Mouse (Mus musculus): ENCODE results near the gene Snrpa.

Gene Snrpa

DNA sequence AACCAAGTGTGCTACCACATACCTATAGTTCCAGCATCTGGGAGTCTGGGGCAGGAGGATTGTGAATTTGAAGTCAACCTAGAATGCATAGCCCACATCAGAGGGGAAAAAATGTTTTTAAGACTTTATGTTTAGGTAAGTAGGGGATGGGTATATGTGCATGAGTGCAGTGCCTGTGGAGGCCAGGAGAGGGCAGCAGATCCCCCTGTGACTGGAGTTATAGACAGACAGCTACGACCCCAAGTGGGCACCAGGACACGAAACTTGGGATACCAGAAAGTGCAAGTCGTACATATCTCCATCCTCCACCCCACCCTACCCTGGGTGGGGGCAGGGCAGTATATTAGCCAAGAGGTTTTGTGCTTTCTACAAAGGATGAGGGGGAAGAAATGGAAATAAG lies 11.1 kb downstream of the Snrpa start:
- POLR2A ChIA-PET, result interaction anchor here in 3 of 4 experiments (0.6 to 18.7 kb wide), 16 partner anchors 9 to 1192 kb away, joined by 3 to 554 read pairs (median 8); partner anchors contain the start of genes BC024978 (in 3 of the 3), Snrpa (in 3 of the 3), Egln2 (in 2 of the 3) and Coq8b (in 1 of the 3)
- CTCF ChIA-PET, result interaction anchor here (0.6 to 2.5 kb wide), 17 partner anchors 10 to 1978 kb away, joined by 3 to 14 read pairs (median 3); partner anchors contain the start of genes BC024978 (in 1 of the 4), Coq8b (in 1 of the 4) and Numbl (in 1 of the 4)

DNA sequence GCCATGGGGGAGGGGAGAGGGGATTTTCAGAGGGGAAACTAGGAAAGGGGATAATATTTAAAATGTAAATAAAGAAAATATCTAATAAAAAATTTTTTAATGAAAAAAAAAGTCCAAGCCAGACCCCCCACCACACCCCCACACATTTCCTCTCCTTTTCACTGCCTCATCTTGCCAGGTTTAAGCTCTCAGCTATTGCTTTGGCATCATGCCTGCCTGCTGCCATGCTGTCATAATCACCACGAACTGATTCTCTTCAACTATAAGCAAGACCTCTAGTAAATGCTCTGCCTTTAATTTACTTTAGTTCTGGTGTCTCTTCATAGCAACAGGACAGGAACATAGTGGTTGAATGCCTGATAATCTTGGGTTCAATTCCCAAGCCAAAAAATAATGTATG lies 13.6 kb downstream of the Snrpa start:
- ChIA-PET POLR2A (interaction anchor here (0.8 to 18.7 kb wide), 17 partner anchors 8 to 103 kb away, joined by 3 to 554 read pairs (median 11); partner anchors contain the start of genes BC024978 (in 4 of the 4), Snrpa (in 4 of the 4), Egln2 (in 2 of the 4) and Coq8b (in 1 of the 4)), CTCF (interaction anchor here in 3 of 4 experiments (0.8 to 1.2 kb wide), 4 partner anchors 22 to 48 kb away, joined by 3 to 6 read pairs (median 4); no protein-coding TSS in a partner anchor)

DNA sequence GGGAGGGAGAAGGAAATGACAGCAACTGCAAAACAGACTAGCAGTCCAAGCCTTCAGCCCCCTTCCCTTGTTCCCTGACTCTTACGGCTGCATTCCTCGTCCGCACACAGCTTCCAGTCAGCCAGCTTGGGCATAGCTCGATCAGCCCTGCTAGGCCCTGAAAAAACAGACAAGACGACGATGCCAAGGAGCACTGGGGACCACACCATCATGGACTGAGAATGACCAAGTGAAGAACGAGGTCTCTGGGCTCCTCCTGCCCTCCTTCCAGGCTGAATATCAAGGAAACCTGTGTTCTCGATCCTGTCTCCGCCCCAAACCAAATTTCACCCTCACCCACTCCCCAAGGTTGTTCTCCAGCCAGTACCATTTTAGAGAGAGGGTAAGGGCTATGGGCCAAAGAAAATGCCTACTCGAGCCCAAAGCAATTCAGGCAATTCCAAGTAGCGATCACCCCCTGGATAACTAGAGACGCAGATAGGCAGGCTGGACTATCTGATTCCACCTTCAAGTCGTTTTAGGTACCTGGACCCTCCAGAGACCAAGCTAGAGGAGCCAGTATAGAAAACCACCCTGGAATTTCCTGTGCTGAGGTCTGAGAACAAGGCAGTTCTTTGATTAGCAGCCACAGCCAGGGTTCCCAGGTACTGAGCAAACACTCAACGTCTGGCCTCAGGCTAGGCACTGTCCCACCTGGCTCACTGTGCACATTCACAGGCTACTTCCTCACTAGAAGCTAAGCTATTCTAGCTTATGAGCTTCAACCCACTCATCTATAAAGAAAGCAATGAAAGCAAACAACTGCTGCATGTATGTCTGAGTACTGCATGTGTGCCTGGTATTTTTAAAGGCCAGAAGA lies 15.0 kb downstream of the Snrpa start, which contains the start of the genes Gm21983 and Mia:
Gene Gm21983 (minus strand): TSS at position 250 of the 859 bp plus-strand sequence.
Gene Mia (minus strand): TSS at position 321 of the 859 bp plus-strand sequence.
- CTCF ChIA-PET, result interaction anchor here in 3 of 4 experiments (0.6 to 4.8 kb wide), 7 partner anchors 8 to 1425 kb away, joined by 3 to 54 read pairs (median 6); no protein-coding TSS in a partner anchor
- POLR2A ChIA-PET, result interaction anchor here (0.5 to 18.7 kb wide), 26 partner anchors 8 to 226 kb away, joined by 3 to 554 read pairs (median 6); partner anchors contain the start of genes BC024978 (in 4 of the 4), Snrpa (in 4 of the 4), Egln2 (in 3 of the 4) and Coq8b (in 2 of the 4)

DNA sequence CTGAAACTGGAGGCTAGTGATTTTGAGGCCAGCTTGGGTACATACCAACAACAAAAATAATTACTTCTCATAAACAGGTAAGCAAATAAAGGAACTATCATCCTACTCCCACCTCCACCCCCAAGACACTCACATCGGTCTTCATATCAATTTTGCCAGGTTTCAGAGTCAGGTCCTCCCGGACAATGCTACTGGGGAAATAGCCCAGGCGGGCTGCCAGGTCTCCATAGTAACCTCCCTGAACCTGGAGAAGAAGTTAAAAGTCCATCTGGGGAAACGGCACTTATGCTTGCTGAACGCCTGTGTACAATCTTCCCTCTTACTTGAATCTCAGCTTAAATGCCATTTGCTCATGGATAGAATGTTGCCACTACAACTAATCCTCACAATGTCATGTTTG lies 16.0 kb downstream of the Snrpa start:
- ChIA-PET POLR2A (interaction anchor here in 3 of 4 experiments (0.6 to 18.7 kb wide), 20 partner anchors 13 to 1411 kb away, joined by 3 to 554 read pairs (median 10); partner anchors contain the start of genes BC024978 (in 3 of the 3), Egln2 (in 3 of the 3), Snrpa (in 3 of the 3) and Coq8b (in 1 of the 3)), CTCF (interaction anchor here in 2 of 4 experiments (0.6 to 4.8 kb wide), 7 partner anchors 9 to 311 kb away, joined by 3 to 54 read pairs (median 4); no protein-coding TSS in a partner anchor)

- ChIA-PET POLR2A (interaction anchor here in 3 of 4 experiments (0.6 to 18.7 kb wide), 48 partner anchors 10 to 1536 kb away, joined by 3 to 554 read pairs (median 8); partner anchors contain the start of genes BC024978 (in 3 of the 3), Egln2 (in 3 of the 3), Snrpa (in 3 of the 3) and Coq8b (in 2 of the 3)), CTCF (interaction anchor here (0.6 to 4.8 kb wide), 25 partner anchors 10 to 258 kb away, joined by 3 to 54 read pairs (median 4); partner anchors contain the start of genes BC024978 (in 1 of the 4), Coq8b (in 1 of the 4), Egln2 (in 1 of the 4) and Snrpa (in 1 of the 4))
Observed at GRCm38 (mm10) chr7:27179217-27179918, 16.7 kb downstream of the Snrpa start.

DNA sequence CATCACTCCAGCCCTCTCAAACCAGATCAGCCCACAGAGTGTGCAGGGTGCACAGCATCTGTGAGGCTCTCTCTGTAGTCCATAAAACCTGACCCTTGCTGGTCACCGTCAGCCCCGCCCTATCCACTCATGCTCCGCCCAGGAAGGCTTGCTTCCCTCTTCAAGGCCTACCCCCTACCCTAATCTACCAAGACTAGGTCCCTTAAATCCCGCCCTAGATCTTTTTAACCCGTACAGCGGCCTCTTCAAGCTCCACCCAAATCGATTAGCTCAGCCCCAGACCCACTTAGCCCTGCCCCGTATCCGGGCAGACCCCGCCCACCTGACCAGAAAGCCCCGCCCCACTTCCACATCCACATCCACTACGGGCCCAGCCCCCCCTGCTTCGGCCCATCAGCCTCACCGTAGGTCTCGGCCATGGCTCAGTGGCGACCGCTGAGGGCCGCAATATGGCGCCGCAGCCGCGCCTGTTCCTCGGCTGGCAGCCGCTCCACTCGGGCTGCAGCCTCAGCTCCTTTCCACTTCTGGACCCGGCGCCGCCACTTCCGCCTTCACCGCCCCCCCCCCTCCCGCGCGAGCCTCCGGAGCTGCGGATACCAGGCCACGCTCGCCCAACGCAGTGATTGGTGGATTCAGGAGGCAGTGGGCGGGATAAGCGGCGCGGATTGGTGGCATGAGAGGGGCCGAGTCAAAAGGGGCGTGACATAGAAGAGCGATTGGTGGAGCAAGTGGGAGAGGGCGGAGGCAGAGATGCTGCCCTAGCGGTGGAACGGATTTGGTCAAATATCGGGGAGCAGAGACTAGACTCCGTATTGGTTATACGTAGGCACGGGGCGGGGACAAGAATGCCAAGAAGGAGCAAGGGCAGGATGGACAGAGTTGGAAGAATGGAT lies 17.5 kb downstream of the Snrpa start, which contains the start of gene Rab4b:
Gene Rab4b (minus strand): TSS at position 573 of the 893 bp plus-strand sequence.
- POLR2A ChIA-PET, result interaction anchor here (0.6 to 18.7 kb wide), 74 partner anchors 8 to 1952 kb away, joined by 3 to 554 read pairs (median 4); partner anchors contain the start of genes BC024978 (in 3 of the 4), Egln2 (in 3 of the 4), Snrpa (in 3 of the 4) and Coq8b (in 2 of the 4)
- CTCF ChIA-PET, result interaction anchor here (0.6 to 4.8 kb wide), 39 partner anchors 10 to 261 kb away, joined by 3 to 54 read pairs (median 5); partner anchors contain the start of genes BC024978 (in 1 of the 4), Coq8b (in 1 of the 4), Egln2 (in 1 of the 4) and Itpkc (in 1 of the 4)

DNA sequence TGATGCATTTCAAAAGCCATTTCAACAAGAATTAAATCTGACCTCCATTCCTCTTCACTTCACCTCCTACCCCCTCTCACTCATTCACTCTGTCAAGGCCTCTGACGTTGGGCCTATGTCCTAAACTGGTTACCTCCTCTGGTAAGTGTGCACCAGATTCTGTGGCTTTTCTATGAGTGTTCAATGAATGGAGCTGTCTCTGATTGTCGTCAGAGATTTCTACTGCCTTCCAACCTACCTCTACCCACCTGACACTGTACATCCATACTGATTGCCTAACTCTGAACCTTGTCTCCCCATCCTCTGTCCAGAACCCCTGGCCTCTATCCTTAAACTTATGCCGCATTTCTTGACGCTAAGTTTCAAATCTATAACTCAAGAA lies 18.1 kb downstream of the Snrpa start:
- ChIA-PET POLR2A (interaction anchor here (0.6 to 18.7 kb wide), 58 partner anchors 8 to 1951 kb away, joined by 3 to 554 read pairs (median 6); partner anchors contain the start of genes BC024978 (in 3 of the 4), Egln2 (in 3 of the 4), Snrpa (in 3 of the 4) and Itpkc (in 2 of the 4)), CTCF (interaction anchor here (0.8 to 4.8 kb wide), 26 partner anchors 11 to 155 kb away, joined by 3 to 54 read pairs (median 6); partner anchors contain the start of genes BC024978 (in 1 of the 4), Coq8b (in 1 of the 4), Egln2 (in 1 of the 4) and Snrpa (in 1 of the 4))

DNA sequence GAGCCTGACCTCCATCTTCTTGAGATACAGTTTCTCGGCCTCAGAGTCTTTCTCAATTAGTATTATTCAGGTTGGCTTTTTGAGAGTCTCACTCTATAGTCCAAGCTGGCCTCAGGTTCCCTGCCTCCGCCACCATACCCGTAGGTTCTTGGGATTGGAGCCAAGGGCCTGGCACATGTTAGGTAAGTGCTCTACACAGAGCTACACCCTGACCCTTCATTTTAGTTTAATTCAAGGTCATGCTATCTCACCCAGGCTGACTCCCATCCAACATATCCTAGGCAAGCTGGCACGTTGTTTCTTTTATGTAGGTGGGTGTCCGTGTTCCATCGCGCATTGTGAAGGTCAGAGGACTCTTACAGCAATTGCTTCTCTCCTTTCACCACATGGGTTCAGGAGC lies 21.2 kb downstream of the Snrpa start:
- ChIA-PET CTCF (interaction anchor here in 1 of 4 experiments (2.4 kb wide), 1 partner anchor 15 kb away, joined by 10 read pairs; no protein-coding TSS in a partner anchor), POLR2A (interaction anchor here in 2 of 4 experiments (0.7 to 4.8 kb wide), 22 partner anchors 8 to 425 kb away, joined by 3 to 33 read pairs (median 12); partner anchors contain the start of genes BC024978 (in 2 of the 2), Egln2 (in 2 of the 2) and Snrpa (in 2 of the 2))

DNA sequence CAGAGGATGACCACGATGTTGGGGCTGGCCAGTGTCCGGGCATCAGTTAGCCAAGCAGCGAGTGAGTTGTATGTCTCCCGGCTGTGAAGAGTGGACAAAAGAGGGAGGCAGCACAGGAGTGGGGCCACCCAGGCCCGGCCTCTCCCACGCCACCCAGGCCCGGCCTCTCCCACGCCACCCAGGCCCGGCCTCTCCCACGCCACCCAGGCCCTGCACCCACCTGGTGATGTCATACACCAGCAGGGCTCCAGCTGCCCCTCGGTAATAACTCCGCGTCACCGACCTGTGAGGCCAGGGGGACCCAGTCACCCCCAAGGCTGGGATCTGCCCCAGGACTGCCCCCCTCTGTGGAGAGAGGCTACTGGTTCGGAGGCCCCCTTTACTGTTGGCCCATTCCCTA lies 21.6 kb downstream of the Snrpa start:
- CTCF ChIA-PET, result interaction anchor here in 2 of 4 experiments (0.5 to 2.4 kb wide), 3 partner anchors 10 to 15 kb away, joined by 3 to 10 read pairs (median 3); no protein-coding TSS in a partner anchor
- POLR2A ChIA-PET, result interaction anchor here in 3 of 4 experiments (0.7 to 4.8 kb wide), 26 partner anchors 8 to 425 kb away, joined by 3 to 33 read pairs (median 6); partner anchors contain the start of genes BC024978 (in 2 of the 3), Egln2 (in 2 of the 3), Snrpa (in 2 of the 3) and Coq8b (in 1 of the 3)

- CTCF ChIA-PET, result no interaction called here
Observed at GRCm38 (mm10) chr7:27170981-27171380, 25.1 kb downstream of the Snrpa start.

GRCm38 (mm10) chr7:27168371-27168770 lies 27.7 kb downstream of the Snrpa start:
- CTCF ChIA-PET, result interaction anchor here in 1 of 4 experiments (0.9 kb wide), 1 partner anchor 64 kb away, joined by 3 read pairs; the partner anchor contains the start of gene Coq8b
- POLR2A ChIA-PET, result interaction anchor here in 3 of 4 experiments (1.0 to 4.7 kb wide), 13 partner anchors 8 to 193 kb away, joined by 3 to 92 read pairs (median 23); partner anchors contain the start of genes BC024978 (in 2 of the 3), Gm21983 (in 2 of the 3), Rab4b (in 2 of the 3) and Snrpa (in 2 of the 3)

More at GRCm38 (mm10) chr7:27170981-27171380, 25.1 kb downstream of the Snrpa start:
- POLR2A ChIA-PET, result interaction anchor here in 2 of 4 experiments (1.1 to 2.0 kb wide), 3 partner anchors 11 to 16 kb away, joined by 3 to 4 read pairs (median 4); no protein-coding TSS in a partner anchor

DNA sequence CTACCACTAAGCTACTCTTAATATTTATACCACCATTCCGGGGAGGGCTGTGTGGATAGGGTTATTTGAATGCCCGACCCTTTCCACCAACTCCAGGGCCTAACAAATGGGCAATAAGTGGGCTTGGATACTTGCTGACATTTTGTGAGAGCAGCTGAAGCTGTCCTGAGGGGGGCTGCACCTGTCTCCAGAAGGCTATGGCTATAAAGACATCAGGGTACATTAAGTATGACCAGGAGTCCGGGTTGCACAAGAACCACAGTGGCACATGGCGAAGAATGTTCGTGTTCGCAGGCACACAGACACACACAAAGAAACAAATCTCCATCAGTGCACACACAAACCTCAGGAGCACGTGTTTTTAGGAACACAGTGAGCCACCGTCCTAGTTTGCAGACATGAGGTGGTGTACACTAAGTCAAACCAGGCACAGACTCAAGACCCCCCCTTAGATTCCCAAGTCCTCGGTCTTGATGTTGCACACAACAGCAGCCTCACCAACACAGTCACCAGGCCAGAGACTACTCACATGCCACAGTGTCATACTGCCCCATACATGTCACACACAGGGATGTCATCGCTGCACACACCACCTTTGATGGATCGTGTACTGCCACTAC lies 28.5 kb downstream of the Snrpa start:
- ChIA-PET POLR2A (interaction anchor here in 3 of 4 experiments (0.7 to 4.7 kb wide), 48 partner anchors 7 to 424 kb away, joined by 3 to 92 read pairs (median 6); partner anchors contain the start of genes BC024978 (in 3 of the 3), Coq8b (in 3 of the 3), Rab4b (in 3 of the 3) and Snrpa (in 3 of the 3)), CTCF (interaction anchor here in 2 of 4 experiments (1.2 to 1.4 kb wide), 4 partner anchors 11 to 118 kb away, joined by 3 to 14 read pairs (median 6); partner anchors contain the start of gene Rab4b (in 1 of the 2))

GRCm38 (mm10) chr7:27166614-27167474 lies 29.2 kb downstream of the Snrpa start, which contains the start of gene Egln2:
TSS of gene Egln2 (minus strand) at chr7:27166802.
- CTCF ChIA-PET, result interaction anchor here in 3 of 4 experiments (0.6 to 1.4 kb wide), 12 partner anchors 12 to 397 kb away, joined by 3 to 14 read pairs (median 4); partner anchors contain the start of genes Coq8b (in 2 of the 3), BC024978 (in 1 of the 3), Rab4b (in 1 of the 3) and Snrpa (in 1 of the 3)
- POLR2A ChIA-PET, result interaction anchor here (0.6 to 4.7 kb wide), 64 partner anchors 8 to 954 kb away, joined by 3 to 92 read pairs (median 5); partner anchors contain the start of genes BC024978 (in 3 of the 4), Coq8b (in 3 of the 4), Rab4b (in 3 of the 4) and Snrpa (in 3 of the 4)

Data from embryonic stem cell, embryonic (primary cell).